Mouse (Mus musculus) heart, embryonic 16.5 days (tissue): ENCODE data around the gene Ccdc184. TPM values are rescaled to one million over a fixed set of nuclear protein-coding genes. Genes with fewer than 3 reads are reported as not detected.
A peak's percentile ranks its signal among the peaks of the same experiment; 100 is the strongest.

Source experiments
- ATAC-seq: fragments of 200-750 bp; cut with Nextera tagmentation; replicated peaks from 2 replicates; pipeline ENCODE4 v1.8.0; 2017; ENCODE audit warnings: moderate number of reproducible peaks; ENCODE audit not compliant: insufficient read depth, low FRiP score; ENCODE audit errors: extremely low read depth
- H3K27ac ChIP-seq: fragments of 300-500 bp; sonication (generic); 2 replicates; pipeline ENCODE4 v1.5.1; 2014; ENCODE audit warnings: mild to moderate bottlenecking, low read length, control low read depth, moderate library complexity
- H3K27me3 ChIP-seq: fragments of 300-500 bp; sonication (generic); 2 replicates; pipeline ENCODE4 v1.6.1; 2014; ENCODE audit warnings: low read length, mixed read lengths; ENCODE audit not compliant: control insufficient read depth, insufficient read depth
- H3K36me3 ChIP-seq: fragments of 300-500 bp; sonication (generic); 2 replicates; pipeline ENCODE4 v1.6.1; 2014; ENCODE audit not compliant: control insufficient read depth, insufficient read depth
- H3K4me1 ChIP-seq: fragments of 300-500 bp; sonication (generic); 2 replicates; pipeline ENCODE4 v1.6.1; 2014; ENCODE audit warnings: low read length, mixed read lengths; ENCODE audit not compliant: control insufficient read depth, insufficient read depth
- H3K4me2 ChIP-seq: fragments of 300-500 bp; sonication (generic); 2 replicates; pipeline ENCODE4 v1.6.1; 2014; ENCODE audit warnings: low read depth, mild to moderate bottlenecking, control low read depth, low read length
- H3K4me3 ChIP-seq: fragments of 300-500 bp; sonication (generic); 2 replicates; pipeline ENCODE4 v1.5.1; 2014; ENCODE audit warnings: mild to moderate bottlenecking, control low read depth, low read length
- H3K9ac ChIP-seq: fragments of 300-500 bp; sonication (generic); 2 replicates; pipeline ENCODE4 v1.6.1; 2014; ENCODE audit warnings: low read length, control low read depth
- H3K9me3 ChIP-seq: fragments of 300-500 bp; sonication (generic); replicated peaks from 2 replicates; pipeline ENCODE4 v1.6.1; 2016; ENCODE audit warnings: low read length; ENCODE audit not compliant: control insufficient read depth
- WGBS: fragments of 180-500 bp; shearing (Covaris S2); extraction: QIAGEN DNeasy Blood & Tissue Kit; methylation state at CpG from one replicate; pipeline ENCODE4 v1.1.7; 2014; 5-methylcytosine and 5-hydroxymethylcytosine counted together
- polyA plus RNA-seq: library from polyadenylated mRNA; unstranded; fragments of >200 nt; fragmentation: Nextera tagmentation; extraction: Ambion mirVana; gene quantifications from 2 replicates; pipeline ENCODE4 v1.2.1, GENCODE M21; 2015

The Ccdc184 gene
- 1.2 and 1.7 TPM in 2 replicates for polyA plus RNA-seq

DNA sequence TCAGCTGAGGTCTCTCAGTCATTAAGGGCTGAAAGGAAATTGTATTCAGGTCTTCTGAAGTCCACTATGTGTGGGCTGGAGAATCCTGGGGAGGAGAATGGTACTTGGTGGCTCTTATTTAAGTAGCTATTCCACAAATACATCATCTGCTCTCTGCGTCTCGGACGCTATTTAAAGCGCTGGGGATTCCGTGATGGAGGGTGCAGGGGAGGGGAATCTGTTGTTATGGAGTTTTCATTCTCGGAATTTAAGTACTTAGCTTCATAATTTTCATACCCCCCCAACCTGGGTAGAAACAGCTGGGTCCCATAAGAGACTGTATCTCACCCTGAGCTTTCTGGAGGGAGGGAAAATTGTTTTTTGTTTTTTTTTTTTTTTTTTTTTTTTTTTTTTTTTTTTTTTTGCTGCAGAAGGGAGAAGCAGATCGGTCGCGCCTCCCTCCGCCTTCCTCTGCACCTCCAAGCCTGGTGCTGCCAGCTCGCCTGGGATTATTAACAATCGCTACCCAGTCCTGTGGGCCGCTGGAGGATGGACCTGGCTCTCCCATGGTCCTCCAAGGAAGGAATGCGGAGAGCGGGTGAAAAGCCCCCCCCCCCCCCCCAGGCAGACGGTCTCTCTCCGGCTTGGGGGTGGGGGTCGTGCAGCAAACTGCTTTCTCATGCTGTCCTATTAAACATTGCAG is at the start of gene Ccdc184:
Gene Ccdc184, plus strand, starts transcription at position 196 of the 682 bp plus-strand sequence.
- Histone ChIP-seq H3K4me2 (peak within 1 kb of the TSS; percentile 69), H3K9me3 (no peaks in the 10 kb centered on the region), H3K27ac (no peak within 1 kb of the TSS), H3K36me3 (no peaks in the 10 kb centered on the region), H3K9ac (peak within 1 kb of the TSS; percentile 15), H3K4me3 (peak within 1 kb of the TSS; percentile 53), H3K27me3 (peaks cover 44% of the 10 kb centered on the region), H3K4me1 (peaks cover 17% of the 10 kb centered on the region)
- WGBS: 4% methylated on average over 17 of the region's 18 CpGs
- 0 out of 2 replicates have a peak, but pooled peaks have one; percentile 10 for ATAC-seq

DNA sequence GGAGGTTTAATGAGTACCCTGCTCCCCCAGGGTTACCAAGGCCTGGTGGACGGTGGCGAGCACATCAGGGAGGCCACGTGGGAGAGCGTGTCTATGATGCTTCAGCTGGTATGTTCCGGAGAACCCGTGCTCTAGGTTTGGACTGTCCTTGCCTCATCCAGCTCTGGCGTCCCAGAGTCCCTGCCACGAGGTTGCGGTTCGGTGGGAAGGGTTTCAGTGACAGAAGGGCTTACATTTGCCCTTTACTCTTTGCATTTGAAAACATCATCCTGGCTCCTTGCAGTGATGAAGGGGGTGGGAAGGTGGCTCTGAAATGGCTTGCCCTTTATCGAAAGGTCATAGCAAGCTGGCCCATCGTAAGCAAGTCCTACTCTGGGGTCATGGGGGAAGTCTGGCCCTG is 47.6 kb upstream of the Ccdc184 start:
- no peak overlapping the region for H3K4me3 ChIP-seq
- ATAC-seq: no peak
- H3K27me3 ChIP-seq: no peaks in the 10 kb centered on the region
- H3K9ac ChIP-seq: no peak overlapping the region
- peaks cover 66% of the 10 kb centered on the region for H3K36me3 ChIP-seq
- H3K27ac ChIP-seq: no peak overlapping the region
- WGBS: 90% methylated on average over 12 of the region's 12 CpGs
- peaks cover 18% of the 10 kb centered on the region for H3K4me1 ChIP-seq
- no peak overlapping the region for H3K4me2 ChIP-seq
- H3K9me3 ChIP-seq: no peaks in the 10 kb centered on the region

GRCm38 (mm10) chr15:98120831-98121230 is 46.1 kb upstream of the Ccdc184 start:
- WGBS: 94% methylated on average over 20 of the region's 20 CpGs

GRCm38 (mm10) chr15:98131001-98131400 is 36.0 kb upstream of the Ccdc184 start:
- Histone ChIP-seq H3K27ac (no peak overlapping the region), H3K4me1 (no peaks in the 10 kb centered on the region), H3K4me3 (no peak overlapping the region), H3K36me3 (peaks cover 56% of the 10 kb centered on the region), H3K9me3 (no peaks in the 10 kb centered on the region), H3K9ac (no peak overlapping the region), H3K27me3 (no peaks in the 10 kb centered on the region), H3K4me2 (no peak overlapping the region)
- ATAC-seq: no peak
- WGBS: 77% methylated on average over 4 of the region's 4 CpGs

More at GRCm38 (mm10) chr15:98120831-98121230, 46.1 kb upstream of the Ccdc184 start:
- Histone ChIP-seq H3K4me2 (no peak overlapping the region), H3K27ac (no peak overlapping the region), H3K27me3 (no peaks in the 10 kb centered on the region), H3K9me3 (no peaks in the 10 kb centered on the region), H3K4me3 (no peak overlapping the region), H3K4me1 (peaks cover 4% of the 10 kb centered on the region; the same call in 1 of the 2 replicates), H3K36me3 (peaks cover 73% of the 10 kb centered on the region), H3K9ac (no peak overlapping the region)
- no peak for ATAC-seq

DNA sequence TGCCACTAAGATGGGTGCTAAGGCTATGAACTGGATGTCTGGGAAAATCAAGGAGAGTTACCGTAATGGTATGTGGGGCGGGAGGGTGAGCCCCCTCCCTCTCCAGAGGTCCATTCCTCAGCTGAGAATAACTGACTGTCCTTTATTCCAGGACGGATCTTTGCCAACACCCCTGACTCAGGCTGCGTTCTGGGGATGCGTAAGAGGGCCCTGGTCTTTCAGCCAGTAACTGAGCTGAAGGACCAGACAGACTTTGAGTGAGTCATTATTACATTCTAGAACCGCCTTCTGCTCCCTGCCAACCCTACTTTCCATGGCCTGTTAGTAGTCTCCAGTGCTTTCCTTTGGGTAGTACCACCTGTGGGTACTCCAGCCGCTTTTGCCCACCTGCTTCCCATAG is 35.5 kb upstream of the Ccdc184 start:
- Histone ChIP-seq H3K27ac (no peak overlapping the region), H3K36me3 (peaks cover 60% of the 10 kb centered on the region)
- WGBS: 90% methylated on average over 7 of the region's 7 CpGs

GRCm38 (mm10) chr15:98131942-98132655 is 34.9 kb upstream of the Ccdc184 start:
- H3K9me3 ChIP-seq: no peaks in the 10 kb centered on the region
- WGBS: 76% methylated on average over 15 of the region's 15 CpGs
- H3K27me3 ChIP-seq: no peaks in the 10 kb centered on the region
- H3K36me3 ChIP-seq: peaks cover 62% of the 10 kb centered on the region
- H3K27ac ChIP-seq: no peak overlapping the region
- H3K4me1 ChIP-seq: no peaks in the 10 kb centered on the region
- H3K4me2 ChIP-seq: no peak overlapping the region
- no peak overlapping the region for H3K9ac ChIP-seq
- no peak for ATAC-seq
- H3K4me3 ChIP-seq: no peak overlapping the region

More for the DNA sequence above, 35.5 kb upstream of the Ccdc184 start:
- H3K9ac ChIP-seq: no peak overlapping the region
- no peaks in the 10 kb centered on the region for H3K27me3 ChIP-seq
- no peak overlapping the region for H3K4me2 ChIP-seq
- no peaks in the 10 kb centered on the region for H3K4me1 ChIP-seq
- no peaks in the 10 kb centered on the region for H3K9me3 ChIP-seq
- ATAC-seq: no peak
- H3K4me3 ChIP-seq: no peak overlapping the region

DNA sequence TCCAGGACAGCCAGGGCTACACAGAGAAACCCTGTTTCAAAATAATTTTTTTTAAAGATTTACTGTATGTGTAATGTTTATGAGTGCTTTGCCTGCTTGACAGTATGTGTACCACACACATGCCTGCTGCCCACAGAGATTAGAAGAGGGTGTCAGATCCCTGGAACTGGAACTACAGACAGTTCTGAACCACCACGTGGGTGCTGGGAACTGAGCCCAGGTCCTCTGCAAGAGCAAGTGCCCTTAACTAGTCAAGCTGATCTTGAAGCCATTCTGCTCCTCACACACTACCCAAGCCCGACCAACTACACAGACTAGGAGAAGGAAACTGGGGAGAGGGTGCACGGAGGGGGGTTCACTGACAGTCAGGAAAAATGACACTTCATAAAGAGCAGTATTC is 33.5 kb upstream of the Ccdc184 start:
- 92% methylated on average over 3 of the region's 3 CpGs for WGBS
- H3K36me3 ChIP-seq: peaks cover 56% of the 10 kb centered on the region
- no peak overlapping the region for H3K4me2 ChIP-seq

DNA sequence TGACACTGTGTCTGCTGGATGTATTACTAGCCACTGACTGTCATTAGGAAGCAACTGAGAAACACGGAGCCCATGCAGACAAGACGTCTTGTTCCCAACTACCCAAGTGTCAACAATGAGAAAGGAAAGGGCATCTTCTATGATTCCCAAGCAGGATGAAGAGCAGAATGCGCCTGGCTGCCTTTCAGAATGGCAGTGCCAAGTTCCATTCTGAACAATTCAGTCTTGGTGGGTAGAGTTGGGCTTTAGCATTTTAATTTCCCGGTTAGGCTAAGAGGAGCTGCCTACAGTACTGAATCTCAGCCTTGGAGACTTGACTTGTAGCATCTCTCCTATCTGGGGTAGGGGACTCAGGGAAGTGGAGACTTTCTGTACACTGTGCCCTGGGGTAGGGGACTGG is 32.9 kb upstream of the Ccdc184 start:
- no peaks in the 10 kb centered on the region for H3K9me3 ChIP-seq
- ATAC-seq: no peak

More for the DNA sequence above, 33.5 kb upstream of the Ccdc184 start:
- Histone ChIP-seq H3K4me1 (no peaks in the 10 kb centered on the region), H3K27ac (no peak overlapping the region), H3K27me3 (no peaks in the 10 kb centered on the region), H3K9me3 (no peaks in the 10 kb centered on the region), H3K9ac (no peak overlapping the region), H3K4me3 (no peak overlapping the region)
- no peak for ATAC-seq

DNA sequence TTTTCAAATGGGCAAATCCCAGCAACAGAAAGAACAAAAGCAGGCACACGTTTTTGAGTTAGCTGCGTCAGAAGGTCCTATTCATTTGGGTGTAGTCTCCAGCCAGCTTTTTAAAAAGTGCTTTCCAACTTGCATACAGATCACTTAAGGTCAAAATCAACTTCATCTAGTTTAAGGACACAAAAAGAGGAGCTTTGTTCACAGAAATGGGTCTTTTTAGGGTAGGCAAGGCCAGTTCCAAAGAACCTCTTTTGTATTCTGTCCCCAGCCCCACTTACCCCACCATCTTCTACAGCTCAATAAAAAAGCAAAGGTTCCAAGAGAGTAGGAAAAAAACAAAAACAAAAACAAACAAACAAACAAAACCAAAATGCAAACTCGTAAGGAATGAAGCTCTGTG is 32.3 kb upstream of the Ccdc184 start:
- Histone ChIP-seq H3K9ac (no peak overlapping the region), H3K9me3 (no peaks in the 10 kb centered on the region), H3K4me1 (no peaks in the 10 kb centered on the region), H3K4me3 (no peak overlapping the region), H3K27ac (no peak overlapping the region), H3K27me3 (no peaks in the 10 kb centered on the region), H3K4me2 (no peak overlapping the region), H3K36me3 (peaks cover 62% of the 10 kb centered on the region)
- 75% methylated on average over 3 of the region's 3 CpGs for WGBS
- no peak for ATAC-seq

More for the DNA sequence above, 32.9 kb upstream of the Ccdc184 start:
- Histone ChIP-seq H3K27ac (no peak overlapping the region), H3K27me3 (no peaks in the 10 kb centered on the region), H3K36me3 (peaks cover 58% of the 10 kb centered on the region), H3K9ac (no peak overlapping the region), H3K4me1 (no peaks in the 10 kb centered on the region), H3K4me3 (no peak overlapping the region), H3K4me2 (no peak overlapping the region)
- WGBS: 92% methylated on average over 4 of the region's 4 CpGs
